Mouse (Mus musculus): Measurements from ENCODE around the gene Prkd2.
A peak's percentile ranks its signal among the peaks of the same experiment; 100 is the strongest.

The Prkd2 gene

DNA sequence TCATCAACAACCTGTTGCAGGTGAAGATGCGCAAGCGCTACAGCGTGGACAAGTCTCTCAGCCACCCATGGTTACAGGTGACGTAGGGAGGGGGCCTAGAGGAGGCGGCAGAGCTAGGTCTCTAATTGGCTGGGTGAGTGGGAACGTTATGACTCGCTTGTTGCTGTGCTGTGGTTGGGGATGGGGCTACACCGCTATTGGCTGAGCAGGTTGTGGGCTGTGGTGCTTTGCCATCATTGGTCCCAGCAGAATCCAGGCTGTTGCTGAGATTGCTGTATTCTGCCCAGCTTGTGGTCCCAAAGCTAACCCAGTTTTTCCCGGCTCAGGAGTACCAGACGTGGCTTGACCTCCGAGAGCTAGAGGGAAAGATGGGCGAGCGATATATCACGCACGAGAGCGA lies 26.8 kb downstream of the Prkd2 start:
- peak; percentile 86 to 88 for DNase-seq

DNA sequence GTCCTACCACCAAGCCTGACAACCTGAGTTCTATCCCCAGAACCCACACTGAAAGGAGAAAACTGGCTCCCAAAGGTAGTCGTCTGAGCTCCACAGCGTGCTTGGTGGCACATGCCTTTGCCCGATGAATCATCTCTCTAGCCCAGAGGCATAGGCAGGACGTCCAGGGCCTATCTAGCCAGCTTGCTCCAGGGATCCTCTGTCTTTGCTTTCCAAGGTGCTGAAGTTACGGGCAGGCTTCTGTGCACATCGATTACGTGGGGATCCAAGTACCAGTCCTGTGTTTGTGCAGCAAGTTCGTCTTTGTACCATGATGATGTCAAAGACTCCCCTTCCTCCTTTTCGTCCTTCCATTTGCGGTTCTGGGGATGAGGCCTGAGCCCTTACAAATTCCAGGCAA lies 28.9 kb downstream of the Prkd2 start:
- no peak for DNase-seq

DNA sequence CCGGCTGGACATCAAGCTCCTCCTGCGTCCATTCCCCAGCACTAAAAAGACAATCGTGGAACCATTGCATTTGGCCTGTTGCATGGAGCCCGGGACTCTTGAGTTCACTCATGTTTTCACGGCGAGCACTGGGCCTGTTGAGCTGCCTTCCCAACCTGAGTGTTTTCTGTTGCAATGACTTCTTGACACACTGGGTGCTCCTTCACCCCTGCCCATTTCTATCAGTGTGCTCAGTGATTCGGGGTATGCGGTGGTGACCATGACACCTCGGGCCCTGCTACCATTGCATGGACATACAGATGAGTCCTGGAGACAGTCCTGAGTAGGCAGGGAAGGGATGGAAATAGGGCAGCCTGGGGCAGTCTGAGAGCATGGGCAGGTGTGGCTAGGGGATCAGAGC lies 29.8 kb downstream of the Prkd2 start:
- DNase-seq, result no peak

DNA sequence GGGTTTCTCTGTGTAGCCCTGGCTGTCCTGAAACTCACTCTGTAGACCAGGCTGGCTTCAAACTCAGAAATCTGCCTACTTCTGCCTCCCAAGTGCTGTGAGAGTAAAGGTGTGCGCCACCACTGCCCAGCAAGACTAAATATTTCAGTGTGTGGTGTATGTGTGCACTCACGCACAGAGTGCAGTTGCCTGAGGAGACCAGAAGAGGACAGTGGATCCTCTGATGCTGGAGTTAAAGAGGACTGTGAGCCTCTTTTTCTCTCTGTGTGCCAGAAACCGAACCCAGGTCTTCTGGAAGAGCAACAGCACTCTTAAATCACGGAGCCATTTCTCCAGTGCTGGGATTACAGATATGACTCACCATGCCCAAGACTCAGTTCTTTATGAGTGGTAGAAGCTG lies 30.7 kb downstream of the Prkd2 start:
- DNase-seq, result no peak

DNA sequence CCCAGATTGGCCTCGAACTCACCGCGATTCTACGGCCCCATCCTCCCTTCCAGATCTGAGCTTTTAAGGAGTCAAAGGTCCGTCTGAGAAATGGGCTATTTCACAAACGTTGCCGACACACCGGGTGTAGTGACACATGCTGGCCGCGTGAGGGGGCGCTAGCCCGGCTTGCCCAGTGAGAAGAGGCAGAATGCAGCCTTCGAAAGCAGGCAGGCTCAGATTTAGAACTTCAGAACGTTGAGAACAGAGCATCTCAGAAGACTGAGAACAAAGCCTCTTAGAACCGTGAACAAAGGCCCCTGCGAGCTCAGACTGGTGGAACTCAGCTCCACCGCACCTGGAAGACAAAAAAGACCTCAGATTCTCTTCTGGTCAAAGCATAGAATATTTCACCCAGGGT lies 31.5 kb downstream of the Prkd2 start:
- DNase-seq, result peak; percentile 77 to 84

DNA sequence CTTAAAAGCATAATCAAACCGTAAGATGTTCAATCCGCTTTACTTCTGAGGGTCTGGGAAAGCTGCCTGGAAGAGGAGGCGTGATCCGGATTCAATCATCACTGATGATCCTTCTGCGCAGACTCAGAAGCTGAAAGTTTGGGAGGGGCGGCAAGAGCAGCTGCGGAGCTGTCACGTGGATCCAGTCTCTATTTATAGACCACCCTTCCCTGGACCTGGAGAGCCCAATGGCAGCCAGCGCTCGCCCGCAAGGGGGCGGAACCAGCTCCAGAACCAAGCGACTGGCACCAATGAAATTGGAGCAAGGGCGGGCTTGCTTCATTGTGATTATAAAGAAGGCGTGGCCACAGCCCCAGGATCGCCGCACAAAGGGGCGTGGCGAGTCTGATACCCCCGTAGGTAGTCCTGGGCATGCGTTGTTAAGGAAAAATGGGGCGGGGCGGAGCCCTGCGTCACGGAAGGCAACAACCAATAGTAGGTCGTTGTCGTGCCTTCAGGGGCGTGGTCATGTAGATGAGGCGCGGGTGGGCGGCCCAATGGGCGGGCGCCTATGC lies 32.1 kb downstream of the Prkd2 start:
- DNase-seq, result peak; percentile 99

DNA sequence AGATGAGACGGTGACA lies 32.4 kb downstream of the Prkd2 start, which contains the start of gene Dact3:
TSS of gene Dact3 (plus strand) at position 8 of the 16 bp plus-strand sequence.
- DNase-seq, result no peak

DNA sequence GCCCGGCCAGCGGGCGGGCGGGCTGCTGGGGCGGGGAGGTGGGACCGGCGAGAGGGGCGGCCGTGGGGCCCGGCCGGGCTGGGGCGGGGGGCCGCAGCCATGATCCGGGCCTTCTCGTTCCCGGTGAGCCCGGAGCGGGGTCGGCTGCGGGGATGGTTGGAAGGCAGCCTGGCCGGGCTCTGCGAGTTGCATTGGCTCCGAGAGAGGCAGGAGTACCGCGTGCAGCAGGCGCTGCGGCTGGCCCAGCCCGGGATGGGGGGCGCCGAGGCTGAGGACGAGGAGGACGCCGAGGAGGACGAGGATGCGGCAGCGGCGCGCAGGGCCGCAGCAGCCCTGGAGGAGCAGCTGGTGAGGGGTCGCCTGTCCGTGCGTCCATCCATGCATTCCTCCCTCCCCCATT lies 32.6 kb downstream of the Prkd2 start:
- DNase-seq, result no peak

DNA sequence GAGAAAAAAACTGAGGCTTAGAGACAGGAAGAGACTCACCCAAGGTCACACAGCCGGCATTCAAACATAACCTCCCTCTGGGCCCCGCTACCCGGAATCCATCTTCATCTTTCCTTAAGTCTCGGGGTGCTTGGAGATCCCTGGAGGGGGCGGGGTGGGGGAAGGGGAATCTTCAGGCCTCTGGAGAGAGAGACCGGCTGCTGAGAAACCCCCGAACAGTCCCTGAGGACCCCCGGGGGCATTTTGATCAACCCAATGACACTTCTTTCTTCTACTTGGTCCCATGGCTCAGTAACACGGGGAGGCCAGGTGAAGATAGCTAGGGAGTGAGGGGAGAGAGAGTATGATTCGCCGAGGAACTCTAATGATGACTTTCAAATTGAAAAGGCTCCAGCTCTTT lies 33.3 kb downstream of the Prkd2 start:
- no peak for DNase-seq

DNA sequence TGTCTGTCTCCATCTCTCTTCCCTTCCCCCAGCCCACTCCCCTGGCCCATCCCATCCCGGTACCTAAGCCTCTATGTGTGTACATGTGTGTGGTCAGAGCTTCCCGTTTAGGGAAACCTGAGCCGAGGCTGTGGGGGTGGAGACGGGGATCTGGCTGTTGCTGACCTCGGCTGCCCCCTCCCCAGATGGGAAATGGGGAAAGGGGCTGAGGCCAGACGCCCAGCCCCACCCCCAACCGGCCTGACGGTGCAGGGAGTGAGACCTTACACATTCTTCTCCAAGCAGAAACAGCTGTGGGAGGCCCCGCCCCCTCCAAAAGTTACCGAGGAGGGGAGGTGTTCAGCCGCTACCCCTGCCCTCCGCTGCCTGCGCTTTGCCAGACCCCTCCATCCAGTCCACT lies 33.9 kb downstream of the Prkd2 start:
- no peak for DNase-seq

DNA sequence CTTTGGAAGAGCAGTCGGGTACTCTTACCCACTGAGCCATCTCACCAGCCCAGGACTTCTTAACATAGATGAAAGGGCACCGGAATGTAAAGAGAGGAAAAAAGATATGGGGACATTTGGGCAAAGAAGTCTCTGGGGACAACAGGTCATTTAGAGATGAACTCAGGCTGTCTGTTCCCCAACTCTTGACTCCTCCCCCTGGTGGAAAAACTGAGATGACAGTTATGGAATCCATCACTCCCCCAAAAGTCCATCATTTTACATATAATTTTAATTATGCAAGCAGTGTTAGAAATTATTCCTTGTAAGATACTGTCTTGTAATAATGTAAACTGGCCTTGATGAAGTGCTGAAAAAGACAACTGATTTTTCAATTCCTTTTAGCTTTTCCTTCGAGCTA lies 35.0 kb downstream of the Prkd2 start:
- no peak for DNase-seq

DNA sequence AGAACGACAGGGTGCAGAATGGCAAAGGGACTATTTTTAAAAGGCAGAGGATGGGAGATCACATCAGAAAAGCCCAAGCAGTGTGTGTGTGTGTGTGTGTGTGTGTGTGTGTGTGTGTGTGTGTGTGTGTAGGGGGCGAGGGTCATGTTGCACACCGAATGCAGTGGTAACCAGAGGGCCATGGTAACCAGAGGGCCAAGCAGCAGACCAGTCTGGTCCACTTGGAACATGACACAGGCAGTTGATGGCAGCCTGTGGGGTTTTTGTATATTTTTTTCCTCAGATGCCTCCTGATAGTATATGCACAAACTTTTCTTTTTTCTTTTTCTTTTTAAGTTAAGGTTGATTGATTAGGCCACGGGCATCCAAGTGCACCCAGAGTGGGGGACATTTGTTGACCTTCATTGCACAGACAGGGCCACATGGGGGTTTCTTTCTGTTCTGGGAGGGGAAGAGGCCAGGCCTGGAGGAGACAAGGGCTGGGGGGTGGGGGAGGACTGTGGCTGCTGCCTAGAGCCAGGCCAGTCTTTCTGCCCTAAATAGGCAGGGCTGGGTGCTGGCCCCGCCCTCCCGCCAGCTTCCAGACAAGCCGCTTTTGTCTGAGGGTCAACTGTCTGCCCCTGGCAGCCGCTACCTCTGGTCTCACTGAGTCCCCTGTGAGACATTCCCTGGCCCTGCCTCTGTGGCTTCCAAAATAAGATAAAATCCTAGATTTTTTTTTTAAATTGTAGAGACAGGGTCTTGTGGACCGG lies 37.3 kb downstream of the Prkd2 start:
- DNase-seq, result no peak

DNA sequence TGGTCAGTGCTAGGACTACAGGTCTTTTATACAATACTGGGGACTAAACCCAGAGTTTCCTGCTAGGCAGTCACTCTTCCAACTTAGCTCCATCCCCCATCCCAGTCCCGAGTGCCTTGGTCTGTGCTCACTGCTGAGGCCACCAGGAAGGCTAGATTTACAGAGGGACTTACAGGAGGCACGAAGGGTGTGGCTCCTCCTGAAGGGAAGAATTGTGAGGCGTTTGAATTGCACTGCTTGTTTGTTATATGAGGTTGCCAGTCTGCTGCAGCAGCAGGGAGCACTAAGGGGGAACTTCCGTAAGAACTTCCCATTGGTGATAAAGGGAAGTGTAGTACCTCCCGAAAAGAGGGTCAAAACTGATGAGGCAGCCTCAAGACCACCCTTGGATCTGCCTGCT lies 37.9 kb downstream of the Prkd2 start:
- DNase-seq, result no peak

DNA sequence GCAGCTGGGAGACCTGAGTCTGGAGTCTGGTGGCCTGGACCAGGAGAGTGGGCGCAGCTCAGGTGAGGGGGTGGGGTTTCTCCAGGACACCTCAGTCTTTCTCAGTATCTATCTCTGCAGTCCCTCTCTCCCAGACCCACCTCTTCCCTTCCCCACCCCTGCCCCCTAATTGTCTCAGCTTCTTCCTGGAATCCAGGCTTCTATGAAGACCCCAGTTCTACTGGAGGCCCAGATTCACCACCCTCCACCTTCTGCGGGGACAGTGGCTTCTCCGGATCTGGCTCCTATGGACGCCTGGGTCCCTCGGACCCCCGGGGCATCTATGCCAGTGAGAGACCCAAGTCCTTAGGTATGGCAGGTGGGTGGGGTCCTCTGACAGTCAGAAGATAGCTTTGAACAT lies 40.5 kb downstream of the Prkd2 start:
- DNase-seq, result no peak

DNA sequence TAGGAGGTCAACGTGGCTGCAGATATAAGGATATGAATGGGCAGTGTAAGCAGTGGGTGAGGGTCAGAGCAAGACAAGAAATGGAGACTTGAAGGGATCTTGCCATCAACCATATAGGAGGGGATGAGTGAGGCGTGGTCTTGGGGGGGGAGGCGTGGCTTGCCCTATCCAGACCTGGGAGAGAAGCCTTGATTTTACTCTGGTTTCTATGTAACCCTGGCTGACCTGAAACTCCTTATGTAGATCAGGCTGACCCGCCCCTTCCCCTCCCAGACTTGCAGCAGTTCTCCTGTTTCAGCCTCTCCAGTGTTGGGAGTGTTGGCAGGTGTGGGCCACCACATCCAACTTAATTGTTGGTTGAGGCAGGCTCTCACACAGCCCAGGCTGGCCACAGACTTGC lies 41.6 kb downstream of the Prkd2 start:
- no peak for DNase-seq

DNA sequence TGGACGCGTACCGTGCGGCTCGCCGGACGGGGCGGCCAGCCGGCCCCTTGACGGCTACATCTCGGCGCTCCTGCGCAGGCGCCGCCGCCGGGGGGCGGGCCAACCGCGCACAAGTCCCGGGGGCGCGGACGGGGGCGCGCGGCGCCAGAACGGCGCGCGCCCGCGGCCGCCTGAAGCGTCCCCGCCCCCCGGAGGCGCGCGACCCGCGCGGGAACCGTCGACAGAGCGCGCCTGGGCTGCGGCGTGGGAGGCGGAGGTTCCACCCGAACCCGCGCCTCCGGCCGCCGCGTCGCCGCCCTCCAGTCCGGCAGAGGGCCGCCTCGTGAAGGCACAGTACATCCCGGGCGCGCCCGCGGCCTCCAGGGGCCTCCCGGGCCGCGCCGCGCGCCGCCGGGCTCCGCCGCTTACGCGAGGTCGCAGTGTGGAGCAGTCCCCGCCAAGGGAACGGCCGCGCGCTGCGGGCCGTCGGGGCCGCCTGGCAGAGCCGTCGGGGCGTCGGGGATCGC lies 42.6 kb downstream of the Prkd2 start:
- DNase-seq, result no peak

DNA sequence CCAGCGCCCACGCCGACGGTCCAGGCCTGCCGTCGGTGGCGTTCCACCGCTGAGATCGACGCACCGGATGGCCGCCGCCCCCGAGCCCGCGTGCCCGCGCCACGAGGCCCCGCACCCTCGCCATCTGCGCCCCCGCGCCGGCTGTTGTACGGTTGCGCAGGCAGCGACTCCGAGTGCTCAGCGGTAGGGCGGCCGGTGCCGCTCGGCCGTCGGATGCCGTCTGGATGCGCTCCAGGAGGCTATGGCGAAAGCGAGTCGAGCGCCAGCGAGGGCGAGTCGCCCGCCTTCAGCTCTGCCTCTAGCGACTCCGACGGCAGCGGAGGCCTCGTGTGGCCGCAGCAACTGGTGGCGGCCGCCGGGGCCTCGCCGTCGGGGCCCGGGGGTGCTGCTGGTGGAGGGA lies 43.2 kb downstream of the Prkd2 start:
- no peak for DNase-seq

DNA sequence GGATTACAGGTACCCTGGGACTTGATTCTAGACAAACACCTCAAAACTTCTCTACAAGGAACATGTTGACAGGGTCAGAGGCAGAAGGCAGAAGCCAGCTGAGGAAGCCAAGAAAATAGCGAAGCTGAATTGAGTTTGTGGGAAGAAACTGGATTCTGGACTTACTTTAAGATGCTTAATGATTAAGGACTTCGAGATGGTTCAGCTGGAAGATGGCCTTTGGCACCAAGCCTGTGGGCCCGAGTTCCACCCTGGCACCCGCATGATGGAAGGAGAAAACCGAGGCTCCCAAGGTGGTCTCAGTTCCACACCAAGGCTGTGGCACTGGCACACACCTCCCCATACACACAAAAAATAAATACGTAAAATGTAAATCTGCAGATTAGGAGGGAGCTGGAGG lies 47.8 kb downstream of the Prkd2 start:
- DNase-seq, result no peak

DNA sequence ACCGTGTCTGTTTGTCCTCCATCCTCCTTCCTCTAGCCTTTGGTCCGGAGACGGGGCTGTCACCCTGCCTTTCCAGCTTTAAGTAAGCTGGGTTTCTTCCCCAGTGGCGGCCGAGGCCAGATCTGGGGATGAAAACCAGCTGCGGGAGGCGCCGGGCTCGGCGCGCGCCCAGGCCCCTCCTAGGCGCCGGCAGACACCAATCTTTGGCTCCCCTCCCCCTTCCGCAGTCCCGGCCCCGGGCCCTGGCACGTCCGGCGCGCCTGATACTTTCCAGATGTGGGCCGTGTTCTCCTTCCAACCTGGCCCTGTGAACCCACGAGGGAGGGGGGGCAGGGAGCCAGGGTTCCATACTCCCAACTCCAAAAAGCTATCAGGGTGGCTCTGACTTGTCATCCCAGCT lies 48.2 kb downstream of the Prkd2 start:
- no peak for DNase-seq

DNA sequence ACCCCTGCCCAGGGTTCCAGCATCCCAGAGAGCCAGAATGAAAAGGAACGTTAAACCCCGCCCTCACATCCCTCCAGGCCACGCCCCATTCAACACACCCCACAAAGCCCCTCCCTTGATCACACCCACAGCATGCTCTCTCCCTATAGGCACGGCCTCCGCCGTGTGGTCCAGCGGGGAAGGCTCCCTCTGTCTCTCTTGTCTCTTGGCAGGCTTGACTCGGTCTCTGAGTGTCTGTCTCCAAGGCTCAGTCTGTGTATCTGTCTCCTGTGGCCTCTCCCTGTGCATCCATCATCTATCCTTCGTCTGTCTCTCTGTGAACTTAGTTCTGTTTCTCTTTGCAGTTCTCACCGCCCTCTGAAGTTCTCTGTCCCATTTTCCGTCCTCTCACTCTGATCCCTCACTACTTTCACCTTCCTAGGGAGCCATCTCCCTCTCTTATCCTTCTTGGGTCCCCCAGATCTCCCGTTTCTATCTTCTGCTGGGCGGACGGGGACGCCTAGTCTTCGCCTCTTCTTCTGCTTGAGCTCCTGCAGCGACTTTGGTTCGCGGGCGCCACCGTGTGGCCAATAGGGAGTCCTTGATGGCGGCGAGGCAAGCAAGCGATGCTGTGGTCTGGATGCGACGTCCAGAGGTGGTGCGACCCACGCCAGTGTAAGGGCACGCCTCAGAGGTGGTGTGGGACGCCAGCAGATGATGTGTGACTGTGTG lies 49.1 kb downstream of the Prkd2 start, which contains the start of gene Gng8:
TSS of gene Gng8 (plus strand) at position 146 of the 711 bp plus-strand sequence.
- DNase-seq, result peak; percentile 83 to 86

DNA sequence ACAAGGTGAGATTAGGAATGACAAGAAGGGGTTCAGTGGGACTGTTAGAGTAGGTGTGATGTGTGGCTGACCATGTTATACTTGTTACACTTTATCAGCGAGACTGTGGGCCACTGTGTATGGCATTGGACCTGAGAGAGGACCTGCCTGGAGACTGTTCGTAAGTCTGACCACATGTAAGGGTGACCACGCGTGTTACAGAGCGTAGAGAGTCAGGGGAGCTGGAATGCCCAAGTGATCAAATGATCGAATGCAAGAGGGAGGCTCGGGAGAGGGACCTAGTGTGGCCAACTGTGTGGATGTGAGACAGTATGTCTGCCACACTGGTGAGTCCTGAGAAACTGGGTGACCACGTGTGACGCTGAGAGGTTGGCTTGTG lies 49.6 kb downstream of the Prkd2 start:
- DNase-seq, result no peak

DNA sequence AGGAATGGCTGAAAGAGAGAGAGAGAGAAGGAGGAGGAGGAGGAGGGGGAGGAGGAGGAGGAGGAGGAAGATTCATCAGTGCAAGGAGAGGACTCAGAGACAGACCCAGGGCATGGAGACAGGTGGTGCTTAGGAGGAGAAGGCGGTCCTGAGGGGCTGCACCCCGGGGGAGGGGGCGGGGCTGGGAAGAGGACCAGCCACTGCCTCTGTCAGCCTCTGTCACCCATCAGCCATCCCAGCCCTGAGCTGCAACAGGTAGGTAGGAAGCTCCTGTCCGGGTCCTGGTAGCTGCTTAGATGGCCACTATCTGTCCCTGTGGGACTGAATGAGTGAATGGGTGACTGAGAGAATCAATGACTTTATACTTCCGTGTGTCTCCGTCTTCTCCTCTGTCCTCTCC lies 50.9 kb downstream of the Prkd2 start:
- DNase-seq, result no peak

DNA sequence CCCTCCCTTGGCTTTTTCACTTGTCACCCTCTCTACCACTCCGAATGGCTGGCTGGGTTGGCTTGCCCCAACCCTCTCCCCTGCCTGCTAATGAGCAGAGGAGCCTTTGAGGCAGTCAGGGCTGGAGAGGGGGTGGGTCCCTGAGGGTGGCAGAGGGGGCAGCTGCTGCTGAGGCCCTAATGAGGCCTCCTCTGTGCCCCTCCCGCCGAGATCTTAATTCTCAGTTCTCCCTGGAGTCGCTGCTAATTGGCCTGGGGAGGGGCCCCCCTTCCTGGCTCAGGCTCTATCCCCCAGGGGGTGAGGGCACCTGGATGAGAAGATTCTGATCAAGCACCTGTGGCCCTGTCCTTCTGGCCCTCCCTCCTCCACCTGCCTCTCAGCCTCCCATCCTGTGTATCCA lies 51.6 kb downstream of the Prkd2 start:
- no peak for DNase-seq

DNA sequence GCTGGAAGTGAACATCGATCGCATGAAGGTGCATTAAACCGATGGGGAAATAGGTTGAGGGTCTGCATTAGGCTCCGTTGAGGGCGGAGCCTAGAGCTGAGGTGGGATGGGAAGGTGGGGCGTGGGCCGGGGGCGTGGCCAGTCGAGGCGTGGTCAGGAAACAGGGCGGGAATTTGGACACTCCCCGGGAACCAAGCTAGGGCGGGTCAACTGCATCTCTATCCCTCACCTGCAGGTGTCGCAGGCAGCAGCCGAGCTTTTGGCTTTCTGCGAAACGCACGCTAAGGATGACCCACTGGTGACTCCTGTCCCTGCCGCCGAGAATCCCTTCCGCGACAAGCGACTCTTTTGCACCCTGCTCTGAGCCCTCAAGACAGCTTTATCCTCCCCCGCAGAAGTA lies 52.3 kb downstream of the Prkd2 start:
- peak; percentile 87 to 88 for DNase-seq

DNA sequence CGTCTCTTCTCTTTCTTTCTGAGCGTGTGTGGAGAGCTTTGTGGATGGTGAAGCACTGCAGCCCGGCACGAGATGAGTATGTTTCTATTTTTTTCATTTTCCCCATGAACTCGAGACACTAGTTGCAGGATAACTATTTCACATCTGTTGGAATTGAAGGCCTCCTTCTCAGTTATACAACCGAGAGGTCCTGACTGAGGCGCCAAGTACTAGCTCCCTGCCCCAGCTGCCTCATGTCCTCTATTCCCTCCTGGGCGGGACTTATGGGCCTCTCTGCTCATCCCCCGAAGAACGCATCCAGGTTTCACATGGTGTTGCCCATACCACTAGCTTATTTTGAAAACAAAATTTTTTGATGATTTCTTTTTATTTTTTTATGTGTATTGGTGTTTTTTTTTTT lies 52.8 kb downstream of the Prkd2 start:
- DNase-seq, result no peak

Data from cerebellum, postnatal 36 days (tissue).